Mouse (Mus musculus): ENCODE measurements around the gene Ggta1.

The Ggta1 gene

GRCm38 (mm10) chr2:35490458-35491111 lies 27.6 kb upstream of the Ggta1 start:
- no peak for DNase-seq (ENCODE audit: low read depth, low spot score)

GRCm38 (mm10) chr2:35487700-35488099 lies 24.7 kb upstream of the Ggta1 start:
- no peak for DNase-seq (ENCODE audit: low read depth, low spot score)

GRCm38 (mm10) chr2:35486981-35487655 lies 24.1 kb upstream of the Ggta1 start:
- DNase-seq (ENCODE audit: low read depth, low spot score), result no peak

GRCm38 (mm10) chr2:35484102-35484501 lies 21.1 kb upstream of the Ggta1 start:
- no peak for DNase-seq (ENCODE audit: low read depth, low spot score)

- no peak for DNase-seq (ENCODE audit: low read depth, low spot score)
Observed at GRCm38 (mm10) chr2:35483402-35483801, 20.4 kb upstream of the Ggta1 start.

- no peak for DNase-seq (ENCODE audit: low read depth, low spot score)
Observed at GRCm38 (mm10) chr2:35481322-35481990, 18.4 kb upstream of the Ggta1 start.

GRCm38 (mm10) chr2:35480073-35480472 lies 17.0 kb upstream of the Ggta1 start:
- no peak for DNase-seq (ENCODE audit: low read depth, low spot score)

GRCm38 (mm10) chr2:35478812-35479122 lies 15.7 kb upstream of the Ggta1 start:
- DNase-seq (ENCODE audit: low read depth, low spot score), result no peak

- no peak for DNase-seq (ENCODE audit: low read depth, low spot score)
Observed at GRCm38 (mm10) chr2:35477999-35478811, 15.2 kb upstream of the Ggta1 start.

GRCm38 (mm10) chr2:35477321-35477720 lies 14.3 kb upstream of the Ggta1 start:
- no peak for DNase-seq (ENCODE audit: low read depth, low spot score)

- DNase-seq (ENCODE audit: low read depth, low spot score), result no peak
Observed at GRCm38 (mm10) chr2:35474916-35475315, 11.9 kb upstream of the Ggta1 start.

GRCm38 (mm10) chr2:35469266-35469665 lies 6.2 kb upstream of the Ggta1 start:
- no peak for DNase-seq (ENCODE audit: low read depth, low spot score)

GRCm38 (mm10) chr2:35468276-35468675 lies 5.2 kb upstream of the Ggta1 start:
- DNase-seq (ENCODE audit: low read depth, low spot score), result no peak

GRCm38 (mm10) chr2:35467855-35468254 lies 4.8 kb upstream of the Ggta1 start:
- DNase-seq (ENCODE audit: low read depth, low spot score), result no peak

- DNase-seq (ENCODE audit: low read depth, low spot score), result no peak
Observed at GRCm38 (mm10) chr2:35465677-35466076, 2.6 kb upstream of the Ggta1 start.

GRCm38 (mm10) chr2:35464548-35464947 lies 1.5 kb upstream of the Ggta1 start:
- DNase-seq (ENCODE audit: low read depth, low spot score), result no peak

GRCm38 (mm10) chr2:35464089-35464534 lies 1.1 kb upstream of the Ggta1 start:
- DNase-seq (ENCODE audit: low read depth, low spot score), result no peak

- DNase-seq (ENCODE audit: low read depth, low spot score), result peak; percentile 56
Observed at GRCm38 (mm10) chr2:35463372-35464088, 499 bp upstream of the Ggta1 start.

GRCm38 (mm10) chr2:35461971-35462787 lies 852 bp downstream of the Ggta1 start:
- DNase-seq (ENCODE audit: low read depth, low spot score), result no peak

- DNase-seq (ENCODE audit: low read depth, low spot score), result no peak
Observed at GRCm38 (mm10) chr2:35461131-35461947, 1.7 kb downstream of the Ggta1 start.
